Mouse (Mus musculus) neural tube, embryonic 10.5 days (tissue): ENCODE data around the gene Vopp1.
"Not testable (repeated sequence)": the region's sequence is repeated elsewhere in the genome, so short reads cannot be mapped to it uniquely, and the experiment has no call there.

Experiments used
- DNase-seq: peaks from one replicate; pipeline ENCODE4 v3.0.0-alpha.2; 2017; ENCODE audit warnings: low spot score; ENCODE audit errors: extremely low spot score

Gene Vopp1

DNA sequence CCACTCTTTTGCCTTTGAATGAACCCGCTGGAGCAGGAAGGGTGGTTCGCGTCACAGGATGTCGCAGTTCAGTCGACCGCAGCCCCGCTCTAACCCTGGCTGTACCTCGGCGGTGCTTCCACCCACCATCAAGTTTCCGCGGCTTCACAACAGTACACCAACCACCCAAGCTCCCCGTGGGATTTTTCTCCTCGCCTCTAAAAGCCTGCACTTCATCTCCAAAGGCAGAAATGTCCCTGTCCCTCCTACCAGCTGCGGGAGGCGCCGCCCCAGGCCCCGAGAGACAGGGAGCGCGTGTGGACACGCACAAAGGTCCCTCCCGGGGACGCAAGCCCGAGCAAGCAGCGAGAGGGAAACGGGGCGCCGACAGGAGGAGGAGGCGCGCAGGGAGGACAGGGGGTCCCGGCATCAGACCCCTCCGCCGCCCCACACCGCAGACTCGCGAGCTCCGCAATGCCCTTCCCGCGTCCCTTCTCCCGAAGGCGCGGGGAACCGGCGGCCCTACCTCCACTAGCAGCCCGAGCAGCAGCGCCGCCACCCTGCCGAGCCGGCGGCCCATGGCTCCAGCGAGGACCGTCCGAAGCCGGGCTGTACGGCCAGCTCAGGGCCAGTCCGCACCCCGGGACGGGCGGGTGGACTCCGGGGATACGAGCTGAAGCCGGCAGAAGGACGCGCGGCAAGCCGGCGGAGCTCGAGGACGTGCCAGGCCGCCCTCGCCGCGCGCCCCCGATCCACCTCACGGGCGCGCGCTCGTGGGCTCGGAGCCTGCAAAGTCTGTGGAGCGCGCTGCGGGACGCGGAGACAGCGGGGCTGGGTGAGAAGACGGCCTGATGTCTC, at the start of gene Vopp1:
Gene Vopp1 (minus strand): TSS at position 738 of the 837 bp plus-strand sequence.
- peak; percentile 86 for DNase-seq

DNA sequence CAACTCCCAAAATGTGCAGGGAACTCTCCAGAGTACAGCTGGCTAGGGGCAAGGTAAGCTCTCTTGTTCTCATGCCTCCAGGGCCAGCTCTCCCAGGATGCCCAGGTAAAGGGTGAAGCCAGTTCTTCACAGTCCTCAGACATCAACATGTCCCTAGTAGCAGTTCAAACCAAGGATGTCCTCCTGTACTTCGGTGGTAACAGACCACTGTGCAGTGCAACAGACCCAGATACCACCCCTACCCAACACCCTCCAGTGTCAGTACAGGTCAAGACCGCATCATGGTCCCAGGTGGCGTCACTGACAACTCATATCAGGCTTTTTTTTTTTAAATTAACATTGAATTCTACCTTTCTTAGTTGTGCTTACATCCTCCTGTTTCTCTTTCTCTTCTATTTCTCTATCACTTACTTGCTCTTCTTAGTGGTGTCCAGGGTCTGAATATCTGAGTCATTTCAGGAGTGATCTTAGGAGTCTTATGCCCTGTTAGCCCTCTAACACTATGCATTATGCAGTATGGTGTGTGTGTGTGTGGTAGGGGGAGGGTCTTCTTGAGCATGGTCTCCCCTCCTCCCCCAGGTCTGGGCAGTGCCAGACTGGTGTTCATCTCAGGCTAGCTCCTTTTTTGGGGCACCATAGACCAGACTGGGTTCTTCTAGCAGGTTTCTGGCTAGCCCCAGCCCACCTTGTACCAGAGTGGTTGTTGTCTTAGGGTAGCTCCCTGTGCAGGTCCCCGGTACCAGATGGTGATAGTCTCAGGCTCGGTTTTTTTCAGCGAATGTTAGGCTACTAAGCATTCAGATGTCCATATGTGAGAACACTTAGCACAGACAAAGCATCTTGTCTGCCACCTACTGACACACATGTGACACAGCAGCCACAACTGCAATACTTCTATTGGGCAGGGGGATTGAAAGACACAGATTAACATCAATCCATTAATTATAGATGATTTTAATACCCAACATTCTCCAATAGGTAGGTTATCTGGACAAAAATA, 34.4 kb upstream of the Vopp1 start:
- DNase-seq = peak; percentile 35

- DNase-seq = not testable (repeated sequence)
Measured at GRCm38 (mm10) chr6:57851177-57851576, 26.2 kb upstream of the Vopp1 start.

DNA sequence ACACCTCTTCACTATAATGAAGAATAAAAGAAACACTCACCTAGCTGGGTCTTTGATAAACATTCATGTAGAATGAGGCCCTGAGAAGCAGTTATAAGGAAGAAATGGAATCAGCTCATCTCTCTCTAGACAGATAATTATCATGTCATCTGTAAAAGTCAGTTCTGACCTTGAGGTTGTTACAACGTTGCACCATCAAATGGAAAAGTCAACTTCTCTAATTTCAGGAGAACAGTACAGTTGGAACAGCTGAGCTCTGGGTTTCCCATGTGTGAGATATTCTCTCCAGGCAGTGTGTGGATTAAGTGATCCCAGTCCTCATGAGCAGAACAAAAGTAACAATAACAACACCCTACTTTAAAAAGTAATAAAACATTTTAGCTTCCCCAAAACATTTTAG, 25.3 kb upstream of the Vopp1 start, which contains the start of gene Vmn1r21:
Gene Vmn1r21 (minus strand): TSS at position 58 of the 400 bp plus-strand sequence.
- DNase-seq = no peak

DNA sequence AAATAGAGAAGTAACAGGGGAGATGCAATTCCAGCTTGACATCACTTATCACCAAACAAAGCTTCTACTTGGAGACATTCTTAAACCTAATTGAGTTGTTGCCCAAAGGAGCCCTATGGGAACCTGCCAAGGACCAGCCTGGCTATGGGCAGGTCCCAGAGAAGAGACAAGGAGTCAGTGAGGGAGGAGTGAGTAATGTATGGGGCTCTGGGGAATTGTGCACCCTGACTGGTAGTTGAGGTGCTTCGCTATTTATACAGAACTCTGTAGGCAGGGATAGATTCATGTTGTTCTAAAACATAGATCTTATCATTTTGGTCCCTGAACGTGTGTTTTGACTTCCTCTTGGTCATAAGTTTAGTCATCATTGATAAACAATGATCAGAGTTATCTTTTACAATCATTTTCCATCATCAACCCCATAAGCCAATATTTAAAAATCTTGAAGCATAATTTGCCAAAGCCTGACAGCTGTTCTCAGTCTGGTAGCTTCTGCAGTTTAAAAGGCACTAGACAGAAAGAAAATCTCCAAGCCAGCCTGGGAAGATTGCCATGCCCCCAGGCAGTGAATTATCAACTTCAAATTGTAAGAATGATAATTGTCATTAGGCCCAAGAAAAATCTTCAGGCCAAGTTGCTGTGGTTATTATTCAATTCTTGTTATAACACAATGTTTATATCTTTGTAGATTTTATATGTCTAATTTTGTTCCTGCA, 14.9 kb upstream of the Vopp1 start:
- no peak for DNase-seq

DNA sequence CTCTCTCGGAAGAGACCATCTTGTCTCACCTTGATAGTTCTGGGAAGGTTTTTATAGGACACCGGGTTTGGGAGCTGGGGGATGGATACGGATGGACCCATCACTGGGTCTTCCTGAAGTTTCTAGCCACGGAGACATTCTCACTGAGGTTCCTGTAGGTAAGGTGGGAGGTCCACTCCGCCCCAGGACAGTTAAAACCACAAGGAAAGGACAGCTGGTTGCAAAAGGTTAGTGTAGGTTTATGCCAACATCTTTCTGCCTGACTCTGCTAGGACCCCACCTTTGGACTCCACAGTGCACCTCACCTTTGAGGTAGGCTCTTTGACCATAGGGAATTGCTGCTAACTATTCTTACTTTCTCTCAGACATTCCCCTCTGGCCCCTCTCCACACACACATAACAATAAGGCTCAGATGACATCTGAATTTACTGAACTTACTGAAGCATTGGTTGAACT, 328 bp upstream of the Vopp1 start:
- DNase-seq = no peak

GRCm38 (mm10) chr6:57823461-57823860, 1.5 kb downstream of the Vopp1 start:
- no peak for DNase-seq

- peak; percentile 39 for DNase-seq
Measured at GRCm38 (mm10) chr6:57822648-57823410, 2.1 kb downstream of the Vopp1 start.

DNA sequence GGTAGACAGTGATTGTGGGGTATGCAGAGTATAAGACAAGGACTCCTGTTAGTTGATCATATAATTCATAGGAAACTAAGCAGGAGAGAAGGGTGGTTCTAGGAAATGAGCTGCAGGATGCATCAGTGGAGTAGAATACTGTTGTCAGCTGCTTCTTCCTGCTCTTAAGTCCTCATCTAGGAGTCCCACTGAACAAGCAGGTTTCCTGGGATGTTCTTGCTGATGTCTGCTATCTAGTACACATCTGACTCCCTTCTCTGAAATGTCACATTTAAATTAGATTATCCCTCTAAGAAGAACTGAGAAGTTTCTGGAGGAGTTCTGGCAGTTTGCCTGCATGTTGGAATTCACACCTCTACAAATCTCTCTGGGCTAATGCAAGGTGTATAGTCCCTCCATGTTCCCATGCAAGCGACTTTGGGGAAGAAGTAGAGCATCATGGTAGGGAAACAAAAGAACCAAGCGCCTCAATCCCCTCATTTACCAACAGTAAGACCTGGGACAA, 10.5 kb downstream of the Vopp1 start:
- no peak for DNase-seq

DNA sequence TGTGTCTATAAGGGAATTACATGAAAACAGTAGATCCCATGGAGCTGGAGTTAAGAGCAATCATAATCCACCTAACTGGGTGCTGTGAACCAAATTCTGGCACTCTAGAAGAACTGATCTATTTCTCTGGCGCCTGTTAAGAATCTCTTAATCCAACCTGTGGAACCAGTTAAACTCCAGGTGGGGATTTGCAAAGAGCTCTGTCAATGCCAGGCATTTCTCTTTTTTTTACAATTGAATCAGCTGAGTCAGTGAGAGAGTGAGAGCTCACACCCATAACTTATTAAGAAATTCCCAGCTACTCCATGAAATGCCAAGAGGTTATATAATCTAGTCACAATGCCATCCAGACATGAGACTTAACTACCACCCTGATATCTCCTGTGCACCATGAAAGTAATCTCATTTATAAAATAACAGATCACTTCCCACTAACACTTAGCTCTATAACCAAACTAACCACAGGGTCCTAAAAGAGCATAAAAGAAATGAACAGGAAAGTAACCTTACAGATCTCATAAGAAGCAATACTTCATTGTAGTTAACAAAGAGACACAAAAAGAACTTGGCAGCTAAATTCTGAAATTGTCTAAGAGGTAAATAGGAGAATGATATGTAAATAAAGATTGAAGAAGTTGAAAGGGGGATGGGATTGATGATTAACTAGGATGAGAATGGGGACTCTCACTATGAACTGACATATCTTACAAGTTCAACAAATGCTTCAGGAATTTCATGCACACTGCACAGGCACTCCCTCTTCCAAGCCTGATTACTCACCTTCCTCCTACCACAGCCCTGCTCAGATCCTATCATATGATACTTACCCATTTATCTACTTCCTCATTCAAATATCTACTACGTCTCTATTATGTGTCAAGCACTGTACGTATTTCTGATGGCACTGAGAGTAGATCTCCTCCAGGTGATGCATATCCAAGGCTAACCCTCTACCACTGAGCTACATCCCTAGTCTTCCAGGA, 12.9 kb downstream of the Vopp1 start:
- no peak for DNase-seq

DNA sequence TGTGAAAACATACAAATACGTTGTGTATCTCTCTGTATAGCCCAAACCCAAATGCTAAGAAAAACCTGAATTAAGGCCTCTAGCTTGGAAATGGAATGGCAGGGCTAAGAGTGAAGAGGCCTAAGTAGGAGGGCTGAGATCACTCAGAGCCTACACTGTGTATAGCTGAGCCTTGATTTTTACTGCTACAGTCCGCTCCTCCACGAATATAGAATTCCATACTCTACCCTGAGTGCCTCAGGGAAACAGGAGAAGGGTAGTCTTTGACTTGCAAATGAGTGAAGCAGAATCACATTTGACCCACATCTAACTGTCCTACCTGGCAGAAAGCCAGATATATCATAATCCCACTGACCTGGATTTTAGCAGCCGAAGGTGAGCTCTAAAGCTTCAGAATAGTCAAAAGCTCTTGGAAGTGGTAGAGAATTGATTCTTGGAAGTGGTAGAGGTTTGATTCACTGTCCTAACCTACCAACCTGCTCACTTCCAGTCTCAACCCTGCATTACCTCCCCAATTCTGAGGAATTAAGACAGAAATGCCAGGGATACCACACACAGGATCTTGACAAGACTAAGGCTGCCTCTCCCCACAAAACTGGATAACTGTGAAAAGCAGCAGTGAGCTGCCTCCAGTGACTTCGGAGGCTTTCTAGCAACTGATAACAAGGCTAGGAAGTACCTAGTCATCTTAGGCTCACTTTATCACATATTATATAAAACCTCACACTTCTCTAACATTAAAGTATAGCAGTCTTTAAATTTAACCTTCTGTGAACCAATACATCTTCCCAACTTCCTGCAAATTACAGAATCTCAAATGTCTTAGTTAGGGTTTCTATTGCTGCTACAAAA, 19.5 kb downstream of the Vopp1 start:
- DNase-seq = no peak

DNA sequence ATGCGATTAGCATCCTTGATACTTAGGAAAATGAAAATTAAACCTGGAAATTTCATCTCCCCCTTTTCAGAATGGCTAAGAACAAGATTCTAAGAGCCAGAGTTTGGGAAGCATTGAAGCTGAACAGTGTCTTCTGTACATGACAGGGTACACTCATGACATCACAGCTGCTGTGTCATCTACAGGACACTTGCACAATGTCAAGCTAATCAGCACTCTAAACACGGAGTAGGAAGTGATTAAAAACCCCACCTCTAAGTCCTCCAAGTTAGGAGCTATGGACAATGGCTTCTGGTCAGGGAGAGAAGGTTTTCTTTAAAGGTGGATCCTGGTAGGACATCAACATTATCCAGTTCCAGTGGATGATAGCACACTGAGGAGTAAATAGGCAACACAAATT, 21.8 kb downstream of the Vopp1 start:
- DNase-seq = no peak

GRCm38 (mm10) chr6:57798986-57799385, 26.0 kb downstream of the Vopp1 start:
- DNase-seq = no peak

DNA sequence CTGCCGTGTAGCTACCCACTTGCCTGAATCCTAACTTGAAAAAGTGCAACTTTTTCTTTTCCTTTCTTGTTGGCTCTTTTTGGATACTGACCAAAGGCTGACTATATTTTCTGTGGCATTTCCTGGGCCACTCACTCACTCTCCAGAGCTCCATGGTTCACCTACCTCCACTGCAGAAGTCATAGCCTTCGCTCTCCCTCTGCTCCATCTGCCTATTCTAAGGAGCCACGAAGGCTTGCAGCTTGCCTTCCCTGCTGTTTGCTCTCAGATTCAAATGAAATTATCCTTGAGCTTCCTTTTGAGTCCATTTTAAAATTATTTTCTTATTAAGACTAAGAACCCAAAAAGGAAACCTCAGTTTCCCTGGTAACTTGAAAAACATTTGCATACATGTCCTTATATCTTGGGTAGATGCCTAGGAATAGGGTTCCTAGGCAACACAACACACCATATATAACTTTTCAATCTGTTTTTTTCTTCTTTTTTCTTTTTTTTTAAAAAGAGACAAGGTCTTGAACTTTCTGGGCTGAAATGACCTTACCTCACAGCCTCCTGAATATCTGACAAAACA, 28.0 kb downstream of the Vopp1 start:
- DNase-seq = no peak

GRCm38 (mm10) chr6:57795835-57796234, 29.1 kb downstream of the Vopp1 start:
- DNase-seq = no peak

DNA sequence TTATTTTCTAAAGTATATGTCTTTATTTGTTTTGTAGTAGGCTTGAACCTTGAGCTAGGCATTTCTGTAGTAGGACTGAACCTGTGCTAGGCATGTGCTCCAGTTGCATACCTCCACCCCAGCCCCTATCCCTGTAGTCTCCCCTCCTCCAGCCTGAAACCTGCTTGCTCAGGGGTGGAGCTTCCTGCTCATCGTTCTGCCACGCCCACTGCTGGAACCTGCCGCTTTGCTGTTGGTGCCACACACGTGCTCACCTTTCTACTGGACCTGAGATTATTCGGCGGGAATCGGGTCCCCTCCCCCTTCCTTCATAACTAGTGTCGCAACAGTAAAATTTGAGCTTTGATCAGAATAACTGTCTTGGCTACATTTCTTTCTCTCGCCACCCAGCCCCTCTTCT, 32.1 kb downstream of the Vopp1 start:
- not testable (repeated sequence) for DNase-seq

DNA sequence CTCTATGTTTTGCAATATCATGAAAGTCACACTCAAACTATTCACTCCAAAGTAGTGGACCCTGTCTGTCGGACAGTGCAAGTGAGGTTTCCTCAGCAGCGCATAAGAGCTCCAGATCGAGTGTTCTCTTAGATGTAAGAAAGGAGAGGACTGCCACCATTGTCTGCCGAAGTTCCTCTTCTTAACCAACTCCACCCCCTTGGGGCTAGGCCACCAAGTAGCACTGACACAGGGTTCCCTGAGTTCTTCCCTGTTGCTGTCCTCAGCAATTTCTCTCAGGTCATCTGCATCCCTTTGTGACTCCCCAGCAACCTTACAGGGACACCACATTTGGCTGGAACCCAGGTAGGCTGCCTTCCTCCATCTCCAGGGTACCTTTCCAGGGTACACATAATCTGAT, 34.4 kb downstream of the Vopp1 start:
- no peak for DNase-seq

GRCm38 (mm10) chr6:57787376-57787775, 37.6 kb downstream of the Vopp1 start:
- no peak for DNase-seq
